Mouse (Mus musculus): ENCODE results near the gene Ttll7.

DNA sequence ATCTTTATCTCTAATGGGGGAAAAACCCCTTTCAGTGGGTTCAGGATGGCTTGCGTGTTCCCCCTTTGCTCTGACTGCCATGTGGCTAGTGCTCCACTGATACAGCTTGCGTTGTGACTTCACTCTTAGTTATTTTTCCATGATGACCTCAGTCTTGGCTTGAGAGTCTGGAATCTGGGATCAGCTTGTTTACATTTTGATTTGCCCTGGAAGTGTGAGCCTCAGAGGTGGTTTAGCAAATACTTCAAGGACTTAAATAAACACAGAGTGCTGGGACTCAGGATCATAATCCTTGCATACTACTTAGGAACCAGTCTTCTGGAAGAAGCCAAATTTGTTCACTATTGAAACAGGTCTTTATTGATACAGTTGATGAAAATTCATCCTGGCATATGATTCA, 23.8 kb downstream of the Ttll7 start:
- TF ChIP-seq CTCF (IDR thresholded peaks at IDR 0.05; ENCODE audit: borderline replicate concordance, extremely low read depth, insufficient read depth, insufficient read length) (no peak), POLR2A (IDR thresholded peaks at IDR 0.05; ENCODE audit: borderline replicate concordance, extremely low read depth, insufficient read depth, insufficient read length, poor library complexity, severe bottlenecking) (no peak)

Measured in brain, embryonic 14.5 days (tissue).